Mouse (Mus musculus) CD4-positive naive resting alpha-beta T cell, adult 76 days (primary cell): ENCODE data around the gene Fam189b. TPM values are rescaled to one million over a fixed set of nuclear protein-coding genes. Genes with fewer than 3 reads are reported as not detected.

Experiments used
- total RNA-seq: library from RNA; stranded (reverse); gene quantifications from one replicate; pipeline ENCODE4 v1.2.4, GENCODE M21; 2023

The Fam189b gene
- 104 TPM for total RNA-seq

DNA sequence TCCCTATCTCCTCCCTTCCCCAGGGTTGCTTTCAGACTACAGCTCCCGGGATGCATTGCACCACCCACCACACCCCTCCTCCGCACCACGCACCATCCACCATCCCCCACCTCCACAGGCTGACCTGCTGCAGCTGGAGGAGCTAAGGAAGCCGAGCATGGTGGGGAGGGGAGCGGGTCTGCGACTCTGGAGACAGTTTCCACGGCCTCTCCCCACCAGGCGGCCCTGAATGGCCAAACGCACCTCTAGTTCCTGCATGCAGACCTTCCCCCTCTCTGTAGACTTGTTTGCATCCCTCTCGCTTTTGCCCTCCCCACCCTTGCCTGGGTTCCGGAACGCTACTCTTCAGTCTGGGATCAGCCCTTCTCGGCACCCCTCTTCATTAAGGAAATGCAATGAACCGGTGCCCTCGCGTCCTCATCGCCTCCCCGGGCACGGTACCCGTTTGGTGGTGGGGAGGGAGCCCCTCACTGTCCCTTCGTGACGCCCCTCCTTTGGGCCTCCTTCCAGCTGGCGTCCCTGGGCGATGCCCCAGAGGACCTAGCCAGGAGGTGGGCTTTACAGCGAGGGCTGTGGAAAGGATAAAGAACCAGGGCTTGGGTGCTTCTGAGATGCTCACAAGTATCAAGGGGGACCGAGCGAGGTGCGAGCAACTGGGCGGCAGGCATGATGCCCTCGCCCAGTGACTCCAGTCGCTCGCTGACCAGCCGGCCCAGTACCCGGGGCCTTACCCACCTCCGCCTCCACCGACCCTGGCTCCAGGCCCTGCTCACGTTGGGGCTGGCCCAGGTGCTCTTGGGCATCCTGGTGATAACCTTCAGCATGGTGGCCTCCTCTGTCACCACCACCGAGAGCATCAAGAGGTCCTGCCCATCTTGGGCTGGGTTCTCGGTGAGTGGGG is at the start of gene Fam189b:
Fam189b (plus strand) TSS at position 86 of the 901 bp plus-strand sequence.

DNA sequence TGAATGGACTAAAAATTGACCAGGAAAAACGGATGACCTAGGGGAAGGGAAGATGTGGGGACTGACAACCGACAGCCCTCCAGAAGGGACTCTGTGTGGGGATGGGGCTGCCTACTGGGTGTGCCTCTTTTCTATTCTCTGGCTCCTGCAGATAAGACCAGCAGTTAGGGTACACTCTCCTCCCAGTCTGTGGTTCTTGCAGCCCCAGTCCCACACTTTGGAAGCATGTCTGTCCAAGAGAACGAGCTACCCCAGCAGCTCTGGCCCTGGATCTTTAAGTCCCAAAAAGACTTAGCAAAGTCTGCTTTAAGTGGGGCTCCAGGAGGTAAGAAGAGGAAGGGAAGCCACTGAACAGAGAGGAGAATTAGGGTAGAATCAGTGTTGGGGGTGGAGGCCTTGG is 47.0 kb upstream of the Fam189b start, which contains the start of gene Pklr:
Pklr (plus strand) TSS at position 185 of the 400 bp plus-strand sequence.

DNA sequence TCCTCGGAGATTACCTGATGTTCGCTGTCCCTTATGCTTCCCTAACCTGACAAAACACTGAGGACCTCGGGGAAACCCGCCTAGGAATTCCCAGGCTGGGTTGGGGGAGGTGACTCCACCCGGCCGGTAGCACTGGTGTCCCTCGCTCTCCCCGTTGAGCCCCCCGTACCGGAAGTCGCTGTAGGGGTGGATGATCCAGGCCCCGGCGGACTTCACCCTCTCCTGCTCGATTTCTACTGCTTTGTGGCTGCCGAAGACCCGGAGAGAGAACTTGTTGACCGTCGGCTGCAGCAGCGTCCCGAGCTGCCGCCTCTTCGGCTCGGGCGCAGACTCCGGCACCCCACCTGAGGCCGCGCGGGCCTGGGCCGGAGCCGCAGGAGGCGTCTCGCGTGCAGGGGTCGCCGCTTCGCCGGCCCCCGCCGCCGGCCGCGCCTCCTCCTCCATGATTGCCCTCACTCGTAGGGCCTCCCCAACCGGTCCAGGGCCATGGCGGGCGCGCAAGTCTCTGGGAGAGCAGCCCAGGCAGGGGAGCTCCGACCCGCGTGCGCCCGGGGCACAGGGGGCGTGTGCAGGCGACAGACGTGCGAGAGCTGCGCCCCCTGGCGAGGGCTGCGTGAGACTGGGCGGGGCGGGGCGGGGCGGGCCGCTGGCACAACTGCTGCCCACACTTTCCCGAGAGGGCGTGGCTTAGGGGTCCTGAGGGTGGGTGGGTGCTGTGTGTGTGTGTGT is 23.2 kb upstream of the Fam189b start, which contains the start of gene Hcn3:
Hcn3 (minus strand) TSS at position 581 of the 729 bp plus-strand sequence.

DNA sequence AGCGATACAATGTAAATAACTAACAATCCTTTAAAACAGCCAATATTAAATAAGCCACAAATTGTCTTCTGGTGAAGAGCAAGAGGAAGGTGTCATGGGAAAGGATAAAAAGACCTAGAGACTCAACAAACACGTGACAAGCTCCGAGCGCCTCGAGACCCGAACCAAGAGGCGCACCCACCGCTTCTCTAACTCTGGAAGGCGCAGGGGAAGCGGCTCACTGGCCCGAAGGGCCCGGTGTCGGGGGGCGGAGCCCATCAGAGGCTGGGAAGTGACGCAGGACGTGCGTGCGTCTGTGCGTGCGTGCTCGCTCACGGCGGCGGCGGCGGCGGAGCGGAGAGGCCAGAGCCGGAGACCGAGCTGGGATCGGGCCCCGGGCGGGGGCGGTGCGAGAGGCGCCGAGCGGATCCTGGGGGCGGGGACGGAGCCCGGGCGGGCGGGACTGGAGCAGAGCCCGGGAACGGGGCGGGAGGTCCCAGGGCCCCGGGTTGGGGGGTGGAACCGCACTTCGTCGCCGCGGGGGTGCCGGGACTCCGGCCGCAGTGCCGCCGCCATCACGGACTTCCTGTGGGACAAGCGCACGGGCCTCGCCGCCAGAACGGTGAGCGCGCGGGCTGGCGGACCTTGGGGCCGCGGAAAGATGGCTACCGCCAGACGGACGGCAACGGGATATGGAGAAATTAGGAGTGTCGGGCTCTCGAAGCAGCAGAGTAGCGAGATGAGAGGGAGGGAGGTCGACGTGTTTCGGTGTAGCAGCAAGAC is 18.3 kb upstream of the Fam189b start, which contains the start of gene Clk2:
Clk2 (plus strand) TSS at position 290 of the 762 bp plus-strand sequence.

DNA sequence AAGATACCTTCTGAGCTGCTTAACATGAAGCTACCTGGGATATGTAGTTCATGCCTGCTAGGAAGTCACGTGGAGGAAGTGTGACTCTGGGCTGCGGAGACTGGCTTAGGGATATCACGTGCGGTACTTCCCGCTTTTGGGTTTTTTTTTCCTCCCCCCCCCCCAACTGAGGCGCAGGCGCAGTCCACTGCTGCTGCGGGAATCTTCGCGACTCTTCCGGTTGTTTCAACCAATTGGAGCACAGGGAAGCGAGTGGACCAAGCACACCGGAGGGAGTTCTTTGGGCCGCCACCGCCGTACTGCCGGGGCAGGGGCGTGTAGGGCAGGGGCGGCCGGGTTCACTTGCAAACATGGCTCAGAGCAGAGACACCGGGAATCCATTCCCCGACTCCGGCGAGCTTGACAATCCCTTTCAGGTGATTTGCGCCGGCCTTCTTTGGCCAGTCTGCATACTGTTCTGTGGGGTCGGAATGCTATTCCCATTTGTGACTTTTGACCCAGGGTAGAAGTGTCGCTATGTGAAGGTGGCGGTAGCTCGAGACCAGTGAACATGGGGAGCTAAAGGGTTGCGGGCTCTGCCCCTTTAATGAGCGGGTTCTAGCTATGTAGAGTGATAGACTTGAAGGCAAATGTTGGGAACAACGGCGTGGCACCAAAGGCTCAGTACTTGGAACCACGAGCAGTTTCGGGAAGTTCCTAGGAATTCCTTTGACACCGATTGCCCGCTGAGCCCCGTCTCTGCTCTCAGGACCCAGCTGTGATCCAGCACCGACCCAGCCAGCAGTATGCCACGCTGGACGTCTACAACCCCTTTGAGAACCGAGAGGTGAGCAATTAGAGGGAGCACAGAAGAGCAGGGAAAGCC is 5.5 kb upstream of the Fam189b start, which contains the start of gene Scamp3:
Scamp3 (plus strand) TSS at position 232 of the 865 bp plus-strand sequence.

DNA sequence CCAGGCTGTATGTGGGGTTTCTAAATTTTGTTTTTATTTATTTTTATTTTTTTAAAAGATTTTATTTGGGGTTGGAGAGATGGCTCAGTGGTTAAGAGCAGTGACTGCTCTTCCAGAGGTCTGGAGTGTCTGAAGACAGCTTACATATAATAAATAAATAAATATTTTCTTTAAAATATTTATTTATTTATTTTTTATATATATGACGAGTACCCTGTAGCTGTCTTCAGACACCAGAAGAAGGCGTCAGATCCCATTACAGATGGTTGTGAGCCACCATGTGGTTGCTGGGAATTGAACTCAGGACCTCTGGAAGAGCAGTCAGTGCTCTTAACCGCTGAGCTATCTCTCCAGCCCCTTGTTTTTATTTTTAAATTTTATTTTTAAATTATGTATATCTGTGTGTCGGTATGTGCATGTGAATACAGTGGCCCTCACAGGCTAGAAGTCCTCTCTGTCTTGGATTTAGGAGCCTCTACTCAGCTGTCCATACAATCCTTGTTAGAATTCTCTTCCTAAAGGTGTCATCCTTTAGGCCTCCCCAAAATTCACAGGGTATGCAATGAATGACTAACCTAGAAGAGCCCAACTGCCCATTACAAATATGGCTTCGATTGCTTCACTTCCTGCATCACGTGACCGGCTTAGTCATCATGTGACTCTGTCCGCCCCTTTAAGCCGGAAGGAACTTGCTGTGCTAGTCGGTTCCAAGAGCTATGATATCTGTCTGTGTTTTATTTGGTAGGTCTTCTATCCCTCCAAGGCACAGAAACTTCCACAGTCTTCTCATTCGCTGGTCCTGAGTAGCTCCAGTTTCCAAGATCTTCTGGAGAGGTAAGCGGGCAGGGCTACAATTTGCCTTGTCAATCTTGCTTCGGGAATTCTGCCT is 19.6 kb downstream of the Fam189b start, which contains the start of gene Gba:
Gba (plus strand) TSS at position 676 of the 889 bp plus-strand sequence.

DNA sequence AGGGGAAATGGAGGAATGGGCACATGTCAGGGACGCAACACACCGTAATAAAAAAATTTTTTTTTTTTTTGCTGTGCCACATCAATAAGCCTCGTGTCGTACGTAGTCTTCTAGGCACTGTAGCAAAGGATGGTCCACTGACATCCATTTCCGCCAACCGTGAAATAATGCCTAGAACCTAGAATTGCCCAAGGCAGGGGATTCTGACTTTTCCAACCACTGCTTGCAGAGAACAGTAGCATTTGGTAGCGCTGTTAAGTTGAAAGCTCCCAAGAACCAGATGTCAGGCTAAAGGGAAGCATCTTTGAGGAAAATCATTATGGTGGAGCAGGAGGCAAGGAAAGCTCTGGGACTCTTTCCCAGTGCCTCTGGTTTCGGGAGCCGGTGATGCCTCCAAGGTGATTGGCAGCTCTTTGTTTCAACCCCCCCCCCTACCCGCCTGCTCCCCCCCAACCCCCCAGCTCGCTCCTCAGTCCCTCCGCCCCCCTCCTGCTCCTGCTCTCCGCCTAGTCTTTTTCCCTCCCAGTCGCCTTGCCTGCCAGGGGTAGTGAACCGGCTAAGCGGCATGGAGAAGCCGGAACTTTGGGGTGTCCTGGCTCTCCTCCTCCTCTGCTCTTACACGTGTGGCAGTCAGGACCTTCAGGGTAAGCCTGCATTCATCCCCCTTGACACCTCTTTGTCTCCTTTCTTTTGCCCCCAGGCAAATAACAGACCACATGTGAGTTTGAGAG is 31.9 kb downstream of the Fam189b start, which contains the start of gene Thbs3:
Thbs3 (plus strand) TSS at position 500 of the 731 bp plus-strand sequence.

DNA sequence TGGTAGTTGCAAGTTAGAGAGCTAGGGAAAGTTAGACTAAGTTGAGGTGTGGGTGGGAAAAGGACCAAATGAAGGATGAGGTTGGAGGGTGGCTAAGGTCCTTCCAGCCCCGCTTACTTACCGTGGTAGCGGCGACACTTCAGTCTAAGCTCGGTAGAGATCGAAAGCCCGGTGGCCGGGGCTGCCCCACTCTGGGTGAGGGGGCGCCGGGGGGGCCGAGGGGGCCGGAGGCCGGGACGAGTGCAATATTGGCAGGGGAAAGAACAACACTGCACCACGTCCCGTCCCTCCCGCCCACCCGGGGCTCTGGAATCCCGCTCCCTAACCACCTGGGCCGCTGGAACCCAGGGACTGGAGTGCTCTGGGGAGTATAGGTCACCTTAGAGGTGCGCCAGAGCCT is 44.0 kb downstream of the Fam189b start, which contains the start of gene Mtx1:
Mtx1 (minus strand) TSS at position 189 of the 400 bp plus-strand sequence.

DNA sequence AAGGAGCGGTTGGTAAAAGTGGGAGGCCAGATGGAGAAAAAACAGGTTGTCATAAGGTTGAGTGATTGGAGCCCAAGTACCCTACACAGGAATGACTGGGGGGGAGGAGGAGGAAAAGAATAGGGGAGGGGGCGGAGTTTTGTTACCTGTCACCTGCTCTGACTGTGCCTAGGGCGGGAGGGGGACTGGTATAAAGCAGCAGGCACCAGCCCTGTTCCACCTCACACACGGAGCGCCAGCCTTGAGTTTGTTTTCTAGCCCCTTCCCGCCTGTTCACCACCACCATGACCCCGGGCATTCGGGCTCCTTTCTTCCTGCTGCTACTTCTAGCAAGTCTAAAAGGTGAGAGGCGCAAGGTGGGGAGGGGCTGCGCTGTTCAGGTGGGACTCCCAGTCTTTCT is 45.9 kb downstream of the Fam189b start, which contains the start of gene Muc1:
Muc1 (plus strand) TSS at position 222 of the 400 bp plus-strand sequence.

Other genes with a start within 250 kb of the Fam189b start
- 85.9 TPM for gene Ash1l, start 232.5 kb upstream of the Fam189b start, total RNA-seq
- 89.0 TPM for gene Dap3, start 232.0 kb upstream of the Fam189b start, total RNA-seq
- 69.6 TPM for gene Rusc1, start 89.8 kb upstream of the Fam189b start, total RNA-seq
- gene Gm43738, start 82.0 kb upstream of the Fam189b start, total RNA-seq: not detected
- 35.4 TPM for gene Fdps, start 81.2 kb upstream of the Fam189b start, total RNA-seq
- gene Pklr, start 47.0 kb upstream of the Fam189b start, total RNA-seq: 0.21 TPM
- 5.2 TPM for gene Hcn3, start 22.9 kb upstream of the Fam189b start, total RNA-seq
- gene Clk2, start 18.3 kb upstream of the Fam189b start, total RNA-seq: 110 TPM
- 129 TPM for gene Scamp3, start 5.7 kb upstream of the Fam189b start, total RNA-seq
- 60.6 TPM for gene Gba, start 19.8 kb downstream of the Fam189b start, total RNA-seq
- gene Thbs3, start 32.0 kb downstream of the Fam189b start, total RNA-seq: 6.9 TPM
- gene Mtx1, start 43.9 kb downstream of the Fam189b start, total RNA-seq: 175 TPM
- gene Muc1, start 45.9 kb downstream of the Fam189b start, total RNA-seq: 1.5 TPM
- gene Krtcap2, start 62.8 kb downstream of the Fam189b start, total RNA-seq: 91.1 TPM
- gene Trim46, start 63.2 kb downstream of the Fam189b start, total RNA-seq: 1.6 TPM
- gene Dpm3, start 76.2 kb downstream of the Fam189b start, total RNA-seq: 47.1 TPM
- 90.8 TPM for gene Slc50a1, start 87.4 kb downstream of the Fam189b start, total RNA-seq
- not detected for gene Efna1, start 98.0 kb downstream of the Fam189b start, total RNA-seq
- gene Efna3, start 139.8 kb downstream of the Fam189b start, total RNA-seq: not detected
- 0.70 TPM for gene Efna4, start 154.9 kb downstream of the Fam189b start, total RNA-seq
- 14.3 TPM for gene Adam15, start 166.9 kb downstream of the Fam189b start, total RNA-seq
- gene Dcst2, start 178.8 kb downstream of the Fam189b start, total RNA-seq: 0.23 TPM
- not detected for gene Dcst1, start 182.1 kb downstream of the Fam189b start, total RNA-seq
- 78.1 TPM for gene Zbtb7b, start 211.6 kb downstream of the Fam189b start, total RNA-seq
- not detected for gene Lenep, start 219.7 kb downstream of the Fam189b start, total RNA-seq
- gene Flad1, start 228.7 kb downstream of the Fam189b start, total RNA-seq: 21.0 TPM
- 3.7 TPM for gene Cks1b, start 235.2 kb downstream of the Fam189b start, total RNA-seq
- gene Shc1, start 235.3 kb downstream of the Fam189b start, total RNA-seq: 96.1 TPM
- 39.8 TPM for gene Pygo2, start 247.1 kb downstream of the Fam189b start, total RNA-seq